Mouse (Mus musculus) midbrain, embryonic 15.5 days (tissue): ENCODE results near the gene Astl. TPM values are rescaled to one million over a fixed set of nuclear protein-coding genes. Genes with fewer than 3 reads are reported as not detected.

Source experiments
- ATAC-seq: fragments of 200-750 bp; cut with Nextera tagmentation; replicated peaks from 2 replicates; pipeline ENCODE4 v1.8.0; 2017; ENCODE audit warnings: moderate TSS enrichment
- H3K27ac ChIP-seq: fragments of 300-500 bp; sonication (generic); 2 replicates; pipeline ENCODE4 v1.5.1; 2015; ENCODE audit warnings: mild to moderate bottlenecking, inconsistent platforms
- H3K27me3 ChIP-seq: fragments of 300-500 bp; sonication (generic); replicated peaks from 2 replicates; pipeline ENCODE4 v1.6.1; 2015; ENCODE audit warnings: inconsistent platforms
- H3K36me3 ChIP-seq: fragments of 300-500 bp; sonication (generic); replicated peaks from 2 replicates; pipeline ENCODE4 v1.6.1; 2015; ENCODE audit warnings: inconsistent platforms
- H3K4me1 ChIP-seq: fragments of 300-500 bp; sonication (generic); 2 replicates; pipeline ENCODE4 v1.6.1; 2015; ENCODE audit warnings: inconsistent platforms
- H3K4me2 ChIP-seq: fragments of 300-500 bp; sonication (generic); 2 replicates; pipeline ENCODE4 v1.6.1; 2015; ENCODE audit warnings: inconsistent platforms, mild to moderate bottlenecking, moderate library complexity
- H3K4me3 ChIP-seq: fragments of 300-500 bp; sonication (generic); 2 replicates; pipeline ENCODE4 v1.5.1; 2015; ENCODE audit warnings: mild to moderate bottlenecking, inconsistent platforms
- H3K9ac ChIP-seq: fragments of 300-500 bp; sonication (generic); 2 replicates; pipeline ENCODE4 v1.6.1; 2015; ENCODE audit warnings: mild to moderate bottlenecking, inconsistent platforms
- H3K9me3 ChIP-seq: fragments of 300-500 bp; sonication (generic); 2 replicates; pipeline ENCODE4 v1.6.1; 2016; ENCODE audit warnings: inconsistent platforms
- WGBS: fragments of 180-500 bp; shearing (Covaris S2); methylation state at CpG from one replicate; pipeline ENCODE4 v1.1.7; 2015; ENCODE audit warnings: mixed read lengths; 5-methylcytosine and 5-hydroxymethylcytosine counted together
- polyA plus RNA-seq: library from polyadenylated mRNA; unstranded; fragments of >200 nt; fragmentation: Nextera tagmentation; extraction: Ambion mirVana; gene quantifications from 2 replicates; pipeline ENCODE4 v1.2.1, GENCODE M21; 2015

Astl gene
- polyA plus RNA-seq, 1 experiment from 2014 or later = not detected

DNA sequence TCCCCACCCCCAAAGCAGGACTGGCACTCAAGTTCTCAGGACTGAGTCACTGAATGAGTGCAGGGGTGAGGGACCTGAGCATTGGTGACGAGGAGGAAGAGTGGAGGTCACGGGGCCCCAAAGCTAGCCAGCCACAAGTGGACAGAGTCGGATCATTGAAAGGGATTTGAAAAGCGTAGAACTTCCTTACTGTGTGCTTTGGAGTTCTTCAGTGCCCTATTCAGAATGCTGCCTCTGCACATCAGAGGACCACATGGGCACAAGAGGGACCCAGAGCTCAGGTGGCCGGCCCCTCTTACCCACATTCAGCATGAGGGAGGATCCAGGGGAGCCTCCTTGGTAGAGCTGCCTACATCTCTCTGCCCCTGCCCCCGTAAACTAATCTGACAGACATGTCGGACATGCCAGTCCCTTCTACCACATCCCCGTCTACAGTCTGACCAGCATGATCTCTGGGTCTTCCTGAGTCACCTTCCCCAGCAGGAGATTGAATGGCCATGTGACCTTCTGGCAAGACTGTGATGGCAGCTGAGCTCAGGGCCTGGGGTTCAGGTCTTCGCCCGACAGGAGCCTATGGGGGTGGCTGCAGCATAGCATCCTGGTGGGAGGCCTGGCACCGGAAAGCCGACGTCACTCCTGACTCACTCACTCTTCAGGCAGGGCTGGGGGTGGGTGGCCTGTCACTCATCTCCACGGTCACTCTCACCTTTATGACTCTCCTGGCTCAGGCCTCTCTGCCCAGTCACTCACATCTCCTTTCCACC lies 5.5 kb upstream of the Astl start:
- H3K4me3 ChIP-seq = no peak overlapping the region
- no peak overlapping the region for H3K4me2 ChIP-seq
- peaks cover 34% of the 10 kb centered on the region for H3K27me3 ChIP-seq
- WGBS = 78% methylated on average over 14 of the region's 14 CpGs
- H3K4me1 ChIP-seq = peaks cover 12% of the 10 kb centered on the region
- no peak for ATAC-seq
- no peak overlapping the region for H3K9ac ChIP-seq
- no peaks in the 10 kb centered on the region for H3K9me3 ChIP-seq
- H3K27ac ChIP-seq = no peak overlapping the region
- no peaks in the 10 kb centered on the region for H3K36me3 ChIP-seq

DNA sequence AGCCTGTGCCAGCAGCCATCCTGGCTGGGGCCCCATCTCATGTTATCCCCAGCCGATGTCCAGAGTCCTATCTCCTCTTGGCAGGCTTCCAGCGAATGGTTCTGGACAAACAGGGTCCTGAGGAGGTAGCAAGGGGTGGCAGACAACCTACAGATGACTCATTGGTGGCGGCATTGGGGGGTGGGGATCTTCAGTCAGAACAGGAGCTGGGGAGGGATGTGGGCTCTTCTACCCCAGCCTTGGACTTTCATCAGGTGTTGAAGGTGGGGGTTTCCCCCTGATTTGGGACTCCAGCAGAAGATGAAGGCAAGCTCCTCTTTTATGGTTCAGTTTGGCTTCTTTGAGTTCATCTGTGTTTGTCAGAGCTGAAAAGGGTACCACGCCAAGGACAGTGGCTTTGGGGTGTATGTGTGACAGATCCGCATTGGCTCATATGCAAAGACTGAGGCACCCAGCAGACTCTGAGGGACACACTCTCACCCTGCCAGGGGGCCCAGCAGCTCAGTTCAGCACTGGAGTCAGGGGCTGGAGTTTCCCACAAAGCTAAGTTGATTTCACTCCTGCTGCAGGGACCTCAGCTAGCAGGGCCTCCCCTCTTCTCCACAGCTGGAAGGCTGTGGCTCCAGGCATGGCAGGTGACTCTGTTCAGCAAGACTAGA lies 4.4 kb upstream of the Astl start:
- no peak overlapping the region for H3K4me2 ChIP-seq
- no peaks in the 10 kb centered on the region for H3K9me3 ChIP-seq
- H3K4me3 ChIP-seq = no peak overlapping the region
- no peaks in the 10 kb centered on the region for H3K36me3 ChIP-seq
- no peak overlapping the region for H3K27ac ChIP-seq
- 75% methylated on average over 5 of the region's 5 CpGs for WGBS
- H3K9ac ChIP-seq = no peak overlapping the region
- peaks cover 12% of the 10 kb centered on the region for H3K4me1 ChIP-seq
- no peak for ATAC-seq
- peaks cover 34% of the 10 kb centered on the region for H3K27me3 ChIP-seq

DNA sequence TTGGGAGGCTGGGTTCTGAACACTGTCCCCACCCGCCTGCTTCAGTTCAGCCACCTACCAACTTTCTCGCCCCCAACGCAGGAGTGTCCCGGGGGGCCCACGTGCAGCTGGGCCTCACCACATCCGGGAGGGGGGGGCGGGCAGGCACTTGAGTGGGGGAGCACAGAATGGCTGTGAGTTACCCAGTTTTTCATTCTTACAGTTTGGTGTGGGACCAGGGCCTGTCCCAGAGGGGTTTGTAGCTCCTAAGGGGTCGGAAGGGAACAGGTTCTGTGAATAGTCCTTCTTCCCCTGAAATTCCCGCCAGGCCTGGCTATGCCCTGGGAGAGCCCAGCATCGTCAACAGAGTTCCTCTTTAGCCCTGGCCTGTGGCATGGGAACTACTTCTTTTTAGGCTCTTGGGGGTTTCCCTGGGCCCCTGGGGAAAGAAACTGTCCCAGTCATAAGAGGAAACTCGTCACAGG lies 3.3 kb upstream of the Astl start:
- WGBS = 47% methylated on average over 11 of the region's 11 CpGs
- Histone ChIP-seq H3K4me1 (peaks cover 12% of the 10 kb centered on the region), H3K36me3 (no peaks in the 10 kb centered on the region), H3K9ac (no peak overlapping the region), H3K27me3 (peaks cover 34% of the 10 kb centered on the region), H3K27ac (no peak overlapping the region), H3K4me3 (no peak overlapping the region), H3K4me2 (no peak overlapping the region; the same call in 1 of the 2 replicates), H3K9me3 (no peaks in the 10 kb centered on the region)
- no peak for ATAC-seq

DNA sequence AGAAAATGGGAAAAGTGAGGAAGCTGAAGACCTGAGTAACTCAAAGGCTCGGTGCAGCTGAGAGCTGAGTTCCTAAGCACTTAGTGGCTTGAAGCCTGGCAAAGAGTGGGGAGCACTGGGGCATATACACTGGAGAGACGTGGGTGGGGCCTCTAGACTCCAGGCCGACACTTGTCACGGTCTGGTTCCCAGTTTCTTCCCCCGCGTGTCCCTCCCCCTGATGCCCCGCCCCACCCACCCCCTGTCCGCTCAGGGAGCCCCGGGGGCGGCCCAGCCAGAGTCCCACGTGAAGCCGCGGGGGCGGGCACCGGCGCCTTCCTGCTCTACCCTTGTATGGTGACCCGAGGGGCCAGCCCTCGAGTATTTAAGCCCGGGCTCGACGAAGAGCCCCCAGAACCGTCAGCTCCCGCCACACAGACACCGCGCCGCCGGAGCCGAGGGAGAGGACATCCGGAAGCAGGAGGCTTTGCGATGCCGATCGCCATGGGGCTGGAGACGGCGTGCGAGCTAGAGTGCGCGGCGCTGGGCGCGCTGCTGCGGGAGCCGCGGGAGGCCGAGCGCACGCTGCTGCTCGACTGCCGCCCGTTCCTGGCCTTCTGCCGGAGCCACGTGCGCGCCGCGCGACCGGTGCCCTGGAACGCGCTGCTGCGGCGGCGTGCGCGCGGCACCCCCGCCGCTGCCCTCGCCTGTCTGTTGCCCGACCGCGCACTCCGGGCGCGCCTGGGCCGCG lies 2.5 kb upstream of the Astl start, which contains the start of gene Dusp2:
TSS of gene Dusp2 (plus strand) at position 393 of the 730 bp plus-strand sequence.
- Histone ChIP-seq H3K9me3 (no peaks in the 10 kb centered on the region), H3K9ac (peak within 1 kb of the TSS; percentile 66), H3K27ac (no peak within 1 kb of the TSS), H3K36me3 (no peaks in the 10 kb centered on the region), H3K4me1 (peaks cover 12% of the 10 kb centered on the region), H3K4me3 (peak within 1 kb of the TSS; percentile 58), H3K4me2 (peak within 1 kb of the TSS; percentile 92), H3K27me3 (peaks cover 34% of the 10 kb centered on the region)
- WGBS = under 1% methylated on average over 75 of the region's 76 CpGs
- ATAC-seq = peak; percentile 86

DNA sequence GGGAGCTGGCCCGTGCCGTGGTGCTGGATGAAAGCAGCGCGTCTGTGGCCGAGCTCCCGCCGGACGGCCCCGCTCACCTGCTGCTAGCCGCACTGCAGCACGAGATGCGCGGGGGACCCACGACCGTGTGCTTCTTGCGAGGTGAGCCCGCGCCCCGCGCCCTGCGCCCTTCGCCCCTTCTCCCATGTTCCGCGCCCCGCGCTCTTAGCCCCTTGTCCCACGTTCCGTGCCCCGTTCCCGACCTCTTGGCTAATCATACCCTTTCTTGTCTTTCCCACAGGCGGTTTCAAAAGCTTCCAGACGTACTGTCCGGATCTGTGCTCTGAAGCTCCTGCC lies 2.0 kb upstream of the Astl start:
- ATAC-seq = no peak
- Histone ChIP-seq H3K4me1 (peaks cover 12% of the 10 kb centered on the region), H3K9me3 (no peaks in the 10 kb centered on the region), H3K9ac (peak overlapping the region; percentile 66), H3K4me3 (peak overlapping the region; percentile 58), H3K36me3 (no peaks in the 10 kb centered on the region), H3K27me3 (peaks cover 34% of the 10 kb centered on the region), H3K4me2 (peak overlapping the region; percentile 92), H3K27ac (no peak overlapping the region)
- 6% methylated on average over 33 of the region's 33 CpGs for WGBS

DNA sequence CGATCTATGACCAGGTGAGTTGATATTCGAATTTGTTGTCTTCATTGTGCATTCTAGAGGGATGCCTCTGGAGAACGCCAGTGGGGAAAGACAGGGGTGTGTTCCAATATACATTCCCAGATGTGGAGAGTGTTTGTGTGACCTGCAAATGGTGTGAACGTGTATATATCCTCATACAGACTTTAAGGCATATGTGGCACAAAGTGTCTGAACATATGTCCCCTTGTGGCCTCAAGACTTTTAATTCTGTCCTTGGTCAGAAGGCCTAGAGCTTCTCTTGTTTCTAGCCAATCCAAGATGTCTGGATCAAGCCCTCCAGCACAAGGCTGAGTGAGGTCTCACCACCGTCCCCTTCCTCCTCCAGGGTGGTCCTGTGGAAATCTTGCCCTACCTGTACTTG lies 1.6 kb upstream of the Astl start:
- Histone ChIP-seq H3K27me3 (peaks cover 34% of the 10 kb centered on the region), H3K9me3 (no peaks in the 10 kb centered on the region), H3K36me3 (no peaks in the 10 kb centered on the region), H3K27ac (no peak overlapping the region), H3K4me2 (peak overlapping the region; percentile 92), H3K9ac (peak overlapping the region; percentile 66), H3K4me1 (peaks cover 12% of the 10 kb centered on the region), H3K4me3 (peak overlapping the region; percentile 58)
- ATAC-seq = no peak
- 46% methylated on average over 5 of the region's 5 CpGs for WGBS

DNA sequence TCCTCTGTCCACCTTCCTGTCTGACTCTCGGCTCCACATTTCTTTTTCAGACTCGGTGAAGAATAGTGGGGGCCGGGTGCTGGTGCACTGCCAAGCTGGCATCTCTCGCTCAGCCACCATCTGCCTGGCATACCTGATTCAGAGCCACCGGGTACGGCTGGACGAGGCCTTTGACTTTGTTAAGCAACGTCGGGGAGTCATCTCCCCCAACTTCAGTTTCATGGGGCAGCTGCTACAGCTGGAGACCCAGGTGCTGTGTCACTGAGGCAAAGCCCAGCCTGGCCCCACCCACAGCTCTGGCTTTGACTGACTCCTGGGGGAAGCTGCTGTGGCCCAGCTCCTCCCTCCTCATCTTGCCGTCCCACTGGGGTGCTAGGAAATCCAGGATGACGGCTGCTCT lies 908 bp upstream of the Astl start:
- WGBS = 72% methylated on average over 11 of the region's 11 CpGs
- Histone ChIP-seq H3K9ac (no peak overlapping the region), H3K27ac (no peak overlapping the region), H3K4me2 (0 out of 2 replicates have a peak overlapping the region, but pooled peaks have one; percentile 92), H3K36me3 (no peaks in the 10 kb centered on the region), H3K4me1 (peaks cover 12% of the 10 kb centered on the region), H3K4me3 (0 out of 2 replicates have a peak overlapping the region, but pooled peaks have one; percentile 58), H3K9me3 (no peaks in the 10 kb centered on the region), H3K27me3 (peaks cover 34% of the 10 kb centered on the region)
- ATAC-seq = no peak

DNA sequence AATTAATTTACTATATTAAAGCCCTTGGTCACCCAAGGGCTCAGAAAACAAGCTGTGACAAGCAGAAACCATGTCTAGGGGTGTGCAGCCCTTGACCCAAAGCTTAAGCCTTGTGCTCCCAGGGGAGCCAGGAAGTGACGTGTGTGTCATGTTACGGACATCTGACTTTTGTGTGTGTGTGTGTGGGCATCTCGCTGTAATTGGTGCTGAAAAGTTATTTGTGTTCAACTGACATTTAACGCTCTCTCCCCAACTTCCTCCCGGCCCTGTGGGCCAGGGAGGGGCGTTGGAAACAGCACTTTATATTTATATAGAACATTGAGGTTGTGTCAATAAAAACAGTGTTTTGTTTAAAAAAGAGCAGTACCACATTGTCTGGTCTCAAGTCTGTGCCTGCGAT lies 427 bp upstream of the Astl start:
- Histone ChIP-seq H3K4me1 (peaks cover 12% of the 10 kb centered on the region), H3K36me3 (no peaks in the 10 kb centered on the region), H3K4me3 (no peak overlapping the region), H3K9ac (no peak overlapping the region), H3K27me3 (peaks cover 34% of the 10 kb centered on the region), H3K9me3 (no peaks in the 10 kb centered on the region), H3K4me2 (no peak overlapping the region), H3K27ac (no peak overlapping the region)
- ATAC-seq = no peak
- WGBS = 70% methylated on average over 7 of the region's 7 CpGs

DNA sequence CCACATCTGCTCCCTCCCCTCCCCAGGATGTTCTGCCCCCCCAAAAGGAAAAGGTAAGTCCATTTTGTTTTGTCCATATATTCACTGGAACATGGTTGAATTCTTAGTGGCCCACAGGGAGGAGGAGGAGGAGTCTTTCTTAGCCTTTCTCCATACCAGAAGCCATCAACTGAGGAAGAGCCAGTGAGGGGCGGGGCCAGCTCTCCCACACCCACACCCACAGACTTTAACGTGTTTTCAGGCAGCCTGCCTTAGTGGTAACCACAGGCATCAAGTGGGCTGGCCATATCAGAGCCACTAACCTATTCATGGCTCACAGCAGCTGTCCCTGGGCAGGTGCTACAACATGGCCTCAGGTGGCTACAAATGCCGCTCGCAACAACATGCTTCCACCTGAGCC lies 394 bp downstream of the Astl start:
- H3K4me1 ChIP-seq = peaks cover 12% of the 10 kb centered on the region
- no peak overlapping the region for H3K4me2 ChIP-seq
- H3K27me3 ChIP-seq = peaks cover 33% of the 10 kb centered on the region
- no peaks in the 10 kb centered on the region for H3K9me3 ChIP-seq
- no peaks in the 10 kb centered on the region for H3K36me3 ChIP-seq
- no peak overlapping the region for H3K4me3 ChIP-seq
- no peak overlapping the region for H3K9ac ChIP-seq
- 68% methylated on average over 4 of the region's 4 CpGs for WGBS
- ATAC-seq = no peak
- H3K27ac ChIP-seq = no peak overlapping the region

DNA sequence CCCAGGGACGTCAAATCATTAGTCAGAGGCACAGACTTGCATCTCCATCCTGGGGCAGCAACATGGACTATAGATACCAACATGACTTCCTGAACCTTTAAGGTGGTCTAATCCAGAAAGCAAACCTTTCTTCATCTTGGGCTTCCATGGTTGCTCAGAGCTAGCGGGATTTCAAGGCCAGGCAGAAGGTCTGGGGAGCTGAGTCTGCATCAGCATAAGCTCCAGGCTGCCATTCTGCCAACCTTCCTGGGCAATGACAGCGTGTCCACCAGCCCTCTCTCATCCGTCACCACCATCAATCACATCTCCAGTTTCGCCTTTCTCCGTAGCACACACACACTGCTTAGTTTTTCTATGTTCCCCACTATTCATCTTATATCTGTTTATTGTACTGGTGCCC lies 823 bp downstream of the Astl start:
- WGBS = 83% methylated on average over 6 of the region's 6 CpGs
- H3K36me3 ChIP-seq = no peaks in the 10 kb centered on the region
- peaks cover 29% of the 10 kb centered on the region for H3K27me3 ChIP-seq
- no peak overlapping the region for H3K4me3 ChIP-seq
- H3K4me2 ChIP-seq = no peak overlapping the region
- no peak overlapping the region for H3K27ac ChIP-seq
- ATAC-seq = no peak
- H3K9me3 ChIP-seq = no peaks in the 10 kb centered on the region
- H3K4me1 ChIP-seq = peaks cover 12% of the 10 kb centered on the region
- no peak overlapping the region for H3K9ac ChIP-seq

DNA sequence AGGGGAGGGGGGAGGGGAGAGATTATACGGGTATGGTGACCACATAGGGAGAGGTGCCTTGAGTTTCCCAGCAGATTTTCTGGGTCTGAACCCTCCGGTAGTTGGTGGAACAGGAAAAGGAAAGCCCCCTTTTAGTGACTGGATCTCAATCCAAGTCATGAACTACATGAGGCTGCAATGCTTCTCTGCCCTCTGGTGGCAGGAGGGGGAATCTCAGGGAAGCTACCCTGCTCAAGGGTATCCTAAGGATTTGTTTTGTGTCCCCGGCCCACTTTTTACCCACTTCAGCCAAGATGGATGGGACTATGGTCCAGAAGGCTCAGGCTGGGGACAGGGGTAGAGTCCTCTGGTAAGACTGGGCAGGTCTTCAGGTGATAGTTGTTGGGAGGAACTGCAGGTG lies 2.7 kb downstream of the Astl start:
- ATAC-seq = no peak
- no peak overlapping the region for H3K4me2 ChIP-seq
- peaks cover 6% of the 10 kb centered on the region for H3K4me1 ChIP-seq
- H3K27me3 ChIP-seq = peaks cover 16% of the 10 kb centered on the region
- no peak overlapping the region for H3K4me3 ChIP-seq
- no peaks in the 10 kb centered on the region for H3K9me3 ChIP-seq
- no peaks in the 10 kb centered on the region for H3K36me3 ChIP-seq
- no peak overlapping the region for H3K9ac ChIP-seq
- no peak overlapping the region for H3K27ac ChIP-seq
- 18% methylated on average over 3 of the region's 3 CpGs for WGBS

DNA sequence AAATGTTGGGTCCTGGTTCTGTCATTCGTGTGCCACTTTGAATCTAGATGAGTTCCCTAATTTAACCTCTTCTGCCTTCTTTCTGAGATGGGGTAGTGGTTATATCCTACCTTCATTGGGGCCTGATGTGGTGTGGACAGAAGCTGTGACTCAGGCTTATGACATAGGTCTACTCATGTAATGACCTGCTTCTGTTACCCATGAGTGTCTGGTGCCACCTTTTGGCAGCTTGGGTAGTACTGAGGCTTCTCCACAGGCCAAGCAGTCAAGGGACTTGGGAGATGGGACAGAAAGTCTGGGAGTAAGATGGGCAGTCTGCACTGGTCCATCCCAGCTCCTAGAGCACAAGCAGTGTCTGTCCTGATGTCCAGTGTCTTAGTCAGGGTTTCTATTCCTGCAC lies 7.9 kb downstream of the Astl start:
- no peaks in the 10 kb centered on the region for H3K36me3 ChIP-seq
- no peaks in the 10 kb centered on the region for H3K27me3 ChIP-seq
- no peak overlapping the region for H3K4me3 ChIP-seq
- no peaks in the 10 kb centered on the region for H3K4me1 ChIP-seq
- H3K9me3 ChIP-seq = no peaks in the 10 kb centered on the region
- H3K9ac ChIP-seq = no peak overlapping the region
- WGBS = 70% methylated on average over 1 of the region's 1 CpGs
- no peak for ATAC-seq
- no peak overlapping the region for H3K4me2 ChIP-seq
- H3K27ac ChIP-seq = no peak overlapping the region
